Mouse (Mus musculus) ES-Bruce4 (cell line): ENCODE measurements at regions not wholly inside any gene's neighbourhood (a gene's known extent, or its start where the extent isn't known, plus 50 kb on each side); places are given as distances from the start of the nearest gene placed in this dataset.

ENCODE experiments used
- CTCF ChIP-seq: IDR thresholded peaks from one replicate; pipeline ENCODE4 v1.8.1; 2011; ENCODE audit warnings: low read depth, low read length
- EP300 ChIP-seq: IDR thresholded peaks from 2 replicates; pipeline ENCODE4 v1.6.1; 2011; ENCODE audit warnings: low read depth, low read length; ENCODE audit not compliant: insufficient read depth
- POLR2A ChIP-seq: IDR thresholded peaks from one replicate; pipeline ENCODE4 v1.8.1; 2011; ENCODE audit warnings: low read length; ENCODE audit not compliant: insufficient read depth

DNA sequence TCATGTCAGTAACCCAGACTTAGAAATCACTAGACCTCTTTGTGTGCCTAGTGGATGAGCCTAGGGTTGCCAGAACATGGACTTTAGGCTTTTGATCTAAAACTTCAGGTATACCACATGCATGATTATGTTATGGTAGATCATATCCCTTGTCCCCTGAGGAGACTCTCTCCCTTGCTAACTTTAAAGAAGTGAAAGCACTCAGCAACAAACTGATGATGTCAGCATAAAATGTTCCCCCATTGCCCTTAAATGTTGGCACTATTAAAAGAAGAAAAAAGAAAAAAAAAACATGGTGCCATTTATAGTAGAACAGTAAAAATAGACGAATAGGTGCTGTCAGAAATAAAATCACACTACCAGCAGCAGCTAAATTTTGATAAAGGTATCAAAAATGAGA, 117.3 kb downstream of the Rbm46 start:
- TF ChIP-seq EP300 (no peak), POLR2A (no peak), CTCF (no peak)
